Mouse (Mus musculus) adrenal gland, adult (tissue): ENCODE data around the gene Nck1.

Experiments
- DNase-seq, 2 experiments: peaks; one replicate each; pipeline ENCODE4 v3.0.0; 2022 to 2023; ENCODE audit warnings: low spot score in 1 of 2; ENCODE audit not compliant: inconsistent age in 2 of 2

The Nck1 gene

DNA sequence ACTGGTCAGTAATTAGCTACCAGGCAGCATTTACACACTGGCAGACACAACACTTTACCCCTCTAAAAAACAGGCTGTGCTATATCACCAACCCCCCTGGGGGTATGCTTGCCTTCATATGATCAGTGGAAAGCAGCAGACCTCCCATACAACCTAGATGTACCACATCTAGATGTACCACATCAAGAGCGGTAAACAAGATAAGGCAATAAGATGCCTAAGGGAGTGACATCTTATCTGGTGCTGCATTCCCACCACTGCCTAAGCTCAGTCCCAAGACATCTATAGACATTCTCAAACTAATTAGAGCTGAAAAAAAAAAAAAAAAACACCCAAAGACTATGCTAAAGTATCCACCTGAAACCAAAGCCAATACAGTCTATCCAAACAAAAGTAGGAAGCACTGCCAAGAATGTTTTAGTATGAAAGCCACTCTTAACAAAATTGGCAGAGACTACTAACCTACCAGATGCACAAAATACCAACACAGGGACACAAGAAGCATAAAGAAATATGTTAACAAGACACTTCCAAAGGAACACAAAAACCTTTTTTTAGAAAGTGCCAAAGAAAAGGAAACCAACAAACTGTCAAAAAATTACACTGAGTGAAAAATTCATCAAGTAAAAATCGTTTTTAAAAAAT, 10.2 kb downstream of the Nck1 start:
- DNase-seq = no peak

DNA sequence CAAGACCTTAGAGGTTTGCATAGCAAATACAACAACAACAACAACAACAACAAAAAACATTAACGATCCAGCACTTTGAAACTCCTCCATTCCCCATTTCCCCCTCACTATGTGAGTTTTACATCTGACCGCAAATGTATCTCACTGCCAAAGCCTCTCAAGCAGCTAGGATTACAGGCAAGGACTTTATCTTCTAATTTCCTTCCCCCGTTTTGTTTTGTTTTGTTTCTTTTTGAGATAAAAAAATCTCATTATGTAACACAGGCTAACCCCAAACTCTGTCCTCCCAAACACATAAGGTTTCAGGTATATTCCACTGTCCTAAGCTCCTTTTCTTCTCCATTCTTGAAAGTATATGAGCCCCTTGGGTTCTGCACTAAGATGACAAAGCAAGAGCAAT, 11.2 kb downstream of the Nck1 start:
- peak in 1 of 2 experiments; percentile 13 for DNase-seq

DNA sequence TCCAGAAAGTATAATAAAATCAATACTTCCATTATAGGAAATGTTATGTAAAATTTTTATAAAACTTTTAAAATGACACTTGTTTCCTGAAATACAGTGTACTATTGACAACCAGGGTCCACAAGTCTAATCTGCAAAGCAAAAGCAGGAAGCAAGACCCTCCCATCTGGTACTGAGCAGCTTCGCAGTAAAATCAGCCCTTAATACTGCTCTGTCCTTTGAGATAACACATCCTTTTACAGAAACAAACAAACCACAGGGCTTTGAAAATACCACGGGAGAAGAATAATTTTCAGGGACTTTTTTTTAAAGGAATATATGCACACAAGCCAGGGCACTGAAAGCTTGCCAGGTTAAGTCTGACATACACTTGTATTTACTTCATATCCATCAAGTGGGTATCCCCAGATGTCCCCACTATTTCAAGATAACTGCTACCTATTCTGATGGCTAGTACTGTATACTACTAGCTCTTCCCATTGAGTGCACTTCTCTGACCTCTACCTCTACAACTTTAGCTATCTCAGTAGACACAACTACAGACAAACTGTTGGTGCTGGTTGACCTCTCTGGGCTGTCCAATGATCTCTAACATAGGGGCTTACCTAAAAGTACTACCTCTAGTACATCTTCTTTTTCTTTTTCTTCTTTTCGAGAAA, 13.0 kb downstream of the Nck1 start:
- peak in 1 of 2 experiments; percentile 13 for DNase-seq

DNA sequence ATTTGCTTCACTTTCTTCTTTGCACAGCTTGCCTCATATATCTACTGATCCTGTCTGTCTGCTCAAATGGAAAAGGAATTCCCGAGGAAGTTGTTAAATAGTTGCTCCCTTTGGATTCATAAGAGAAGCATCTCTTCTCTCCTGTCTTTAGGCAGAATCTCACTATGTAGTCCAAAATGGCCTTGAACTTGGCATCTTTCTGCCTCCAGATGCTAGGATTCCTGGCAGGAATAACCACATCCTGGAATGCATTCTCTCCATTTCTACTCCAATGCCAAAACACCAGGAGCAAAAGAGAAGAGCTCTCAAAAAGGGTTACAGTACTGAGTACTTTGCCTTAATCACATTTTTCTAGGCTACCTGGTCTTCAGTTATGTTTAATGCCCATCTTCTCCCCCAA, 14.6 kb downstream of the Nck1 start:
- peak in 1 of 2 experiments; percentile 40 for DNase-seq

DNA sequence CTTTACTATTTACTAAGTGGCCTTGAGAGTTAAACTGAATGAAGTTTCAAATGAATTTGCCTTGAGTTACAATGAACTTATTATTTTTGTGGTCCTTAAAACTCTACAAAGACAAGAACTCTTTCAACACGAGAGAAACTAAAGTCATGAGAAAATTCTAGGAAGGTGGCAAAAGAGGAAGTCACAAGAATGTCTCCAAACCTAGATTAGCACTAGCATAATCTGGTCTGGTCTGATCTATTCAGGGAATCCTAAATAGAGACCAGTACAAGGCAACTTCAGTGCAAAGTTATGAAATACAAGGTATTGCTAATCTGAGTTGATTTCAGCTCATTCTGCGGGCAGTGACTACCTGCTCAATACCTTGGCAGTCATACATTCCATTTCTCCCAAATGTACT, 20.7 kb downstream of the Nck1 start:
- no peak for DNase-seq

DNA sequence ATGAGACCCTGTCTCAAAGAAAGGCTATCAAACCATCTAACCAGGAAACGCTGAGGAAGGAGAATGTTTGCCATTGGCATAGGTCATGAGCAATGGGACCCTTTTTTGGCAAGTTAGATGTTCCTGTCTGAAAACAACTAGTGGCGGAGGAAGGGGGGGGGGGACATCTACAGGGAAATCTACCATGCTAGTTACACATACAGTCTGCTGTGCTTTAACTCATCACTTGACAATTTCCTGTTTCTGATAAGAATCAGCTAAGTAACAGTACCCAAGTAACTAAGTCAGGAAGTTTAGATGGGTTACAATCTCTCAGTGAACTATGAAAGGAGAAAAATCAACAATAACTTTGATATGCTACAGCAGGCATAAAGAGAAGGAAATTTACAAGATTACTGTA, 23.9 kb downstream of the Nck1 start:
- DNase-seq = no peak

DNA sequence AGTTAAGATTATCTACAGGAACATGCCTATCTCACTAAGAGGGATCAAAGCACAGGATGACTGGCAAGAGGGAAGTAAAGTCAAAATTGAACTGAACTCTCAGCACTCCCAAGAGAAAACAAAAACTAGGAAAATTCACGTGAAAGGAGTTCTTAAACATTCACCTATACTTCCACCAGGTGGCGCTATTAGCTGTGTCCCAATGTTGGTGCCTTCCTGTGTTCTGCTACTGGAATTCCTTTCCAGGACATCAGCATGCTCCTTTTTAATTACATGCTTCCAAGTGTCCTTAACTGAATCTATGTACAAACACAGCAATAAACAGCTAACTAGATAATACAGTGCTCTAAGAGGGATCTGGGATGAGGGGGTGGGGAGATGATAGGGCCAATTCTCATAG, 25.3 kb downstream of the Nck1 start:
- peak; percentile 47 to 88 for DNase-seq

DNA sequence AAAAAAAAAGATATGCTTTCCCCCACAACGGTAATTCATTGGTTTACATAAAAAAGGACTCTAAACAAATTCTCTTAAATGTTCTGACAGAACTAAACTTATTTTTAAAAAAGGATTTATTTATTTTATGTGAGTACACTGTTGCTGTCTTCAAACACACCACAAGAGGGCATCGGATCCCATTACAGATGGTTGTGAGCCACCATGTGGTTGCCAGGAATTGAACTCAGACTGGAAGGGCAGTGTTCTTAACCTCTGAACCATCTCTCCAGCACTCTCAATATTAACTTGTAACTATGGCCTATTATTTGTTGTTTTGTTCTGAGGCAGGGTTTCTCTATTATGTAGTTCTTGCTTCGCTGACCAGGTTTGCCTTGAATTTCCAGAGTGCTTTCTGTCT, 25.9 kb downstream of the Nck1 start:
- no peak for DNase-seq

DNA sequence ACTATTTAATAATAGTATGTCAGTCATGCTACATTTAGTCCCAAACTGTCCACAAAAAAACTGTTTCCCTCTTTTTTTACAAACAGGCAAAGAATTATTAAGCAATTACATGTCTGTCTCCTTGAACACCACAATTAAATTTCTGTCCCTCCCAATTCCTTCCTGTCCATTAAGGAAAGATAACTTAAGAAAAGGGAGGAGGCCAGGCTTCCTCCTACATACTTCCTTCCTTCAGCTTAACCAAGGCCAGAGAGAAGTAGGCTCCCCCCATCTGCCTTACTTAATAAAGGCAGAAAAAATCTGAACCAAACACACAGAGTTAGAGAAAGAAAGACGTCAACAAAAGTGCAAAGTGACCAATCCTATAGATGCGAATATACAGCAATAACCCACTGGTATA, 38.4 kb downstream of the Nck1 start:
- DNase-seq = peak in 1 of 2 experiments; percentile 39

DNA sequence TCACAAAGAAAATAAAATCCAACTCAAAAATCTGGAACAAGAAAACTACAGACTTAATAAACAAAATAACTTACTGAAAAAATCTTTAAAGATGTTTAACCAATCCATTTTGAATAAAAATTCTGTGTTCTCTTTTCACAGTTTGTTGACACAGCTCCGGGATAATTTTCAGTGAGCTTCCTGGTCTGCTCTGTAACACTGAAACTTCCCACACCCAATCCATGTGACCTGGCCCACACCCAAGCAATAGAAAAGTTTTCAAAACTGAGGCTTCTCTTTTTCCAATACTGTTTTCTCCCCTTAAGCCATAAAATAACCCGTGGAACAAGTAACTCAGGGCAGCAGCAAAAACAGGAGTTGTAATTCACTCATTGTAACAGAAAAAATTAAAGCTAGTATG, 39.3 kb downstream of the Nck1 start:
- DNase-seq = peak in 1 of 2 experiments; percentile 75

DNA sequence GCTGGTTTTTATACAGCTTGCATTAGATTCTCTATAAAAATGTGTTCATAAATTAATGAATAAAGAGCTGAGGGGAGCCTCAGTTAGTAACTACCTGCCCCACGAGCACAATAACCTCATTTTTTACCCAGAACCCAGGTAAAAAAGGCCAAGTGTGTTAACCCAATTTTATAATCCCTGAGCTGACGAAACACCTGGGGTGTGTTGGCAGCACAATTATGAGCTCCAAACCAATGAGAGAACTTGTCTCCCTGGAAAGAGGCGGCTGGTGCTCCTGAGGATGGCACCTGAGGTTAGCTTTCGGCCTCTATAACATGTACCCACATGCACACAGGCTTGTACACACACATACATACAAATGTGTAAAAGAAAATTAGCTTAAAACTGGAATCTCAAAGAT, 40.4 kb downstream of the Nck1 start:
- no peak for DNase-seq

DNA sequence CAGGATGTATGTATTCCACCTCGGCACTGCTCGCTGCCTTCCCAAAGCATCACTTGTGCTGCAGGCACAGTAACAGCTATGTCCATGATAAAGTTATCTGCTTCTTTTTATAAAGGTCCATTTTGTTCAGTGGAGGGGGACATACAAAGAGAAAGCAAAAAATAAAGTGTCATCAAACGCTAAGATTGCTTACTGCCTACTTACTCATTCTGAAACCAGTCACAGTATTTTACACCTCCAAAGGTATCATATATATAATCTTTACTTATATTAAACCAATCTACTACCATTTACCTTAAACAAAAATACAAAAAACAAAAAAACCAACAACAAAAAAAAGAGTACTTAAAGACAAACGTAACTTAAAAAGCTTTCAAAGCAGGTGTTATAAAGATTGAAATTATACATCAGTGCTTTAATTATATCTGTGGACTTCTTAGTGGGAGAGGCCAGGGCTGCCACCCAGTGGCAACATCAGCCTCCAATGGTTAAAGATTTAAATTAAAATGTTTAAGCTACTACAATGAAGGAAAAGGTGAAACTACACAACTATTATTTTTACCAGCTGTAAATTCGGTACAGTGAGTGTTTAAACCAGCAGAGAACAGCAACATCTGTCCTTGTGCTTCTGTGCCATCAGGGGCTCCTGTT, 52.2 kb downstream of the Nck1 start:
- DNase-seq = no peak

DNA sequence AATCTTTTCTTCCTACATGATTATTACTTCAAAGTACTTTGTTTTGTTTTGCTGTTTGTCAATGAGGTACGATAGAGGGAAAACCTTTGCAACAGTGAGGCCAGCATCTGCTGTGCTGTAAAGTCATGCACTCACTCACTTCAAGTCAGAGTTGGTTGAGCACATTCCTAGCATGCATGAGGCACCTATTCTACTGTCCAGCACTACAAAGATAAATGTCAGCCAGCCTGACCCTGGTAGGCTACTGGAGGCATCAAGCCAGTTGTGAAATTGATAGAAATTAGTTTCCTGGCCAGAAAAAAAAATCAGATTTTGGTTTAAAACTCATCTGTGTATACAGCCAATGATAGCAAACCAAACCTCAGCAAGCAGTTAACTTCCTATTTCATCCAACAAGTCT, 54.5 kb downstream of the Nck1 start:
- no peak for DNase-seq

DNA sequence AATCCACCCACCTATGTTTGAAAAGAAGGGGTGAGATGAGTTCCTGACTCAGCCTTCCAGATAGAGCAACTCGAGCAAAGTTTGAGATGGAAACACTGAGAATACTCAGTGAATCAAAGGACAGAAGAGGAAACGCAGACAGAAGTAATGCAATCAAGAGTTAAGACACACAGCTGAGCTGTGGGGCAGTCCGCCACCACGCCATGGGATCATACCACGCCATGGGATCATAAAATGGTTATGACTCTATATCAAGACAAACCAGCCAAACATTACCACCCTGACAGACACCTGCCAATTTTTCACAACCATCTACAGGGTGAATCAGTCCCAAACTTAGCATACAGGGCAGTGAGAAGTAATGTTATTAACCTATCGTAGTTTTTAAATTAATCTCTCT, 57.0 kb downstream of the Nck1 start:
- no peak for DNase-seq

DNA sequence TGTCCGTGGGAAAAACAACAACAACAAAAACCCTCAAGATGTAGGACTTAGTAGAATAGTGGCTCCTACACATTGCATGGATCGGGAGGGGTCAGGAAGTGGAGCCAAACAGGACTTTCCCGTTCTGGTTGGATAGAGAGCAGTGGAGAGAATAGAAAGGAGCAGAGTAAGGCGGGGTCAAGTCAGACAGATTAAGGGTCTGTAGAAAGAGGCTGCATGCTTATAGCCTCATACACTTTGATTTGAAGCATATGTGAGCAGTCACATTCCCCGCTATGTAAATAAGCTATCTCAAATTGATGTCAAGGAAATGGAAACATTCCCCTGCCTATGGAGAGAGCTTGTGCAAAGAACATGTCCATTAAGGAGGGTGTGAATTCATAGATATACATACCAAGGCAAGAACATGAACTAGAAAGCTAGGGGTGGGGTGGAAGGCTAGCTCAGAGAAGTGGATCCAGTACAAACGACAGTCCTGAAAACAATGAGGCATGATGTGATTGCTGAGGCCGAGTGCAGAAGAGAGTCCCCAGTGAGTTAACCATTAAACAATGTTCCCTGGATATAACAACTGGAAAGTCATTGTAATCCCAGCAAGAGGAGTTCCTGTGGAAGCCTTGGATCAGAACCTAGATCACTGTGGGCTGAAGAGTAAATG, 57.7 kb downstream of the Nck1 start:
- DNase-seq = no peak

DNA sequence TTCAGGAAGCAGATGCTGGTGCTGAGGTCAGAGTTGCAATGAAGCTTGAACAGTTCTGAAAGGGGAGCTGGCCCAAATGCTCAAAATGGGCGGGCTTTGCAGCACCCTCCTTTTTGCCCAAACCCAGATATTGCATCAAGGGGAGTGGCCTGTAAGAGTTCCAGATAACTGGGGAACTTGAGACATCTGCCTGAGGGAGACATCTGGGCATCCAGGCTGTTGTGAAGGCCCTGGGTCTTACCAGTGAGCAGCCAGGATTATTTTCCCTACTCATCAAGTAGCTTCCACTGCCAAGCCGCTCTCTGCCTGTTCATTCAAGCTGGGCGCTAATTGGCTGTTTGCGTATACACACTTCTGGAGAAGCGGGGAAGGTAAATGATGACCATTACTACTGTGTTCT, 59.5 kb downstream of the Nck1 start, which contains the start of gene Il20rb:
Il20rb (minus strand) TSS at position 358 of the 400 bp plus-strand sequence.
- no peak for DNase-seq

DNA sequence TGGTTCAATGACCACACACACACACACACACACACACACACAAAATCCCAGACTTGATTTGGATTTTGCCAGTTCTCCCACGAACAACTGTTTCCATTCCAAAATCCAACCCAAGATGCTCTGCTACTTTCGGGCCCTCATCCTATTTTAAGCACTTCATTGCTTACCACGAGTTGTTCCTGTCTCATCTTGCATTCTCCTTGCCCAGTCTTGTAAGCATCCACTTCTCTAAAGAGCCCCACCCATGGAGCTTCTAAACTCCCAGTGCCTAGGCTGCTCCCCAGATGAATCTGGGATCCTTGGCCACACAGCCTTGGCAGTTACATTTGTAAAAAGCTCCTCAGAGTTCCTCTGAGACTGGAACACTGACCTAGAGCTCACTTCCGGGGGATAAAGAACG, 62.6 kb downstream of the Nck1 start:
- DNase-seq = no peak

DNA sequence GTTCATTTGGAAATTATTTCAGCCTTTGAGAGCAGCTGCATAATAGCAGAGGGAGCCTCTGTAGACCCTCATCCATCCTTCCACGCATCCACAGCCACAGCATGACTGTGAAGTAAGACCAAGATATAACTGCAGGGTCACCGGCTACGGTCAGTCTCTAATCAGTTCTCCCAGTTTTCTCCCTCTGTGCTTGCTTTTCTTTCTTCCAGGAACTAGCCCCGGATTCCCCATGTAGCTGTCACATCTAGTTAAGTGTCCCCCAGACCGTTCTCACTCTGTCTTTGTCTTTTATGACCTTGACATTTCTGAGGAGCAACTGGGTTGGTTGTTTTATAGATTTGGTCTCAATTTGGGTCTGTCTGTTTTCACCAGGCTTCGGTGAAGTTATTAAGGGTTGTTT, 64.3 kb downstream of the Nck1 start:
- DNase-seq = no peak

DNA sequence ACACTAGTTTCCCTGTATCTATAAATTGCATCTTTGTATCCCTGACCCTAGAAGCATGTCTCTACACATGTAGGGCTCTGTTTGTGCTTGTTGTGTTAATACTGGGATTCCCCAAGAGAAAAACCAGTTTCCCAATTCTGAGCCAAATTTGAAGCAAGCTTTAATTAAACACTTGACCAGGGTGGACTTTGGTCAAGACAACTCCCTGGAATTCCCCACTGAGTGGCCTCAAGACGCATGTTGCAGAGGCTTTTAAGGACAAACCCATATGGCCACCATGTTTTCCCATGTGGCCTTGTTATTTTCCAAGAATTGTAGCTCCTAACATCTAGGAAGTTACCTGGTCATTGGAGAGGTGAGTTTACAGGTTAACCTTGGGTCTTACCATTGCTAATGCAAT, 71.9 kb downstream of the Nck1 start:
- peak in 1 of 2 experiments; percentile 12 for DNase-seq

DNA sequence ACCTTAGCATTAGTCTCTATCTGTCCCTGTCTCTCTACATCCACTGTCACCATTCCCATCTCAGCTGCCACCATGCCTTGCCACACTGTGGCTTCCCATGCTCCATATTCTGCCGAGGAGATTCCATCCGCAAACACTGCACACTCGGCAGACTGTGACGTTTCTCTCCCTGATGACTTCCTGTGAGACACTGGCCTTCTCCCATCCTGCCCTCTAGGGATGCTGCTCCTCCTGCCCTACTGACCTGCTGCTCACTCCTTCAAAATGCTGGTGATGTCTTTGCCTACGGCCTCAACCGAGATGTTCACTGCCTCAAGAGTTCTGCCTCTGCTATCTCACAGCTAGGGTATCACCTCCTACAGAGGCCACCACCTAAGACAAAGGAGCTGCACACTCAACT, 72.6 kb downstream of the Nck1 start:
- peak in 1 of 2 experiments; percentile 16 for DNase-seq

DNA sequence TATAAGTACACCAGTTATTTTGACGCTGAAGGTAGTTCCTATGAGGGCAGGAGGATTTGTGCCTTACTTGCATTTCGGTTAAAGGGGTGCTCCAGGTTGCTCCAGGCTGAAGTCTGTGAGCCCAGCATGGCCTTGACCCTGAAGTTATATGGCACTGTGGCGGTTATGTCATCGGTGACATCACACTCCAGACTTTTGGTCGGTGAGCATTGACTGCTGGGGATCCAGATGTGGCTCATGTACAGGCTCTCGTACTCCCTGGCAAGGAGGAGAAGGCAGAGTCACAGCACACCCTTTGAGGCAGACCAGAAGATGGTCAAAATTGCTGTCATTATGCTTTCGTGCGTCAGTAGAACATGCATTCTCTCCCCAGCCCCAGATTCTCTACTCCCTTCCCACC, 73.0 kb downstream of the Nck1 start:
- DNase-seq = no peak

DNA sequence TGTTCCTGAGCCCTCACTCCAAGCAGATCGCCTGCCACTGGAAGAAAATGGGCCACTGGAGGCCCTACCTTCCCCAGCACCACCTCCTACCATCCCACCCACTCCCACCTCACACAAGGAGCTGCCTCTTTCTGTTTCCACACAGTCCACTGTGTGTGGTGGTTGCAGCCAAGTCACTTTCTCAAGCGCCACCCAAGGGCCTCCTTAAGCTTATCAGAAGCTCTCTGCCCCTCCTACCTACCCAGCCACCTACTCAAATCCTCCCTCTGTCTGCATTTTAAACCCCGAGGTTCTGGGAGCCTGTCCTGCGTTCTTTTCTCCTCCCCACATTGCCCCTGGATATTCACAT, 74.4 kb downstream of the Nck1 start:
- DNase-seq = no peak
